Mouse (Mus musculus): Measurements from ENCODE around the gene Phactr3. TPM values are rescaled to one million over a fixed set of nuclear protein-coding genes. Genes with fewer than 3 reads are reported as not detected.

Gene Phactr3
- total RNA-seq, 2 experiments from 2014 or later = 143 to 156 TPM

- no peak for DNase-seq (ENCODE audit: extremely low spot score in 1 of 2, low spot score in 2 of 2)
- intact Hi-C loops (cut with DNase I) = no loop called here
- Histone ChIP-seq H3K4me3 (no peak overlapping the region), H3K27ac (no peak overlapping the region)
- TF ChIP-seq CTCF (IDR thresholded peaks at IDR 0.05) = peak; percentile 28
Measured at GRCm38 (mm10) chr2:178196038-178196437, 77.3 kb downstream of the Phactr3 start.

- intact Hi-C loops (cut with DNase I) = no loop called here
- no peak for TF ChIP-seq CTCF (IDR thresholded peaks at IDR 0.05)
- no peak for DNase-seq (ENCODE audit: extremely low spot score in 1 of 2, low spot score in 2 of 2)
- Histone ChIP-seq H3K27ac (peak overlapping the region; percentile 12; the same call in 1 of the 2 replicates), H3K4me3 (no peak overlapping the region)
Measured at GRCm38 (mm10) chr2:178197542-178197941, 78.8 kb downstream of the Phactr3 start.

- Histone ChIP-seq H3K27ac (peak overlapping the region; percentile 92), H3K4me3 (no peak overlapping the region)
- intact Hi-C loops (cut with DNase I) = loop anchor here (2.0 kb wide), 1 partner anchor 52 kb away; no protein-coding TSS in a partner anchor
- DNase-seq (ENCODE audit: extremely low spot score in 1 of 2, low spot score in 2 of 2) = peak; percentile 48 to 59
- no peak for TF ChIP-seq CTCF (IDR thresholded peaks at IDR 0.05)
Measured at GRCm38 (mm10) chr2:178204455-178204854, 85.7 kb downstream of the Phactr3 start.

GRCm38 (mm10) chr2:178208186-178208600 is 89.4 kb downstream of the Phactr3 start:
- intact Hi-C loops (cut with DNase I) = no loop called here
- DNase-seq (ENCODE audit: extremely low spot score in 1 of 2, low spot score in 2 of 2) = no peak
- TF ChIP-seq CTCF (IDR thresholded peaks at IDR 0.05) = no peak
- Histone ChIP-seq H3K27ac (peak overlapping the region; percentile 78), H3K4me3 (no peak overlapping the region)

- intact Hi-C loops (cut with DNase I) = no loop called here
- Histone ChIP-seq H3K4me3 (no peak overlapping the region), H3K27ac (peak overlapping the region; percentile 60; the same call in 1 of the 2 replicates)
- TF ChIP-seq CTCF (IDR thresholded peaks at IDR 0.05) = no peak
- no peak for DNase-seq (ENCODE audit: extremely low spot score in 1 of 2, low spot score in 2 of 2)
Measured at GRCm38 (mm10) chr2:178213826-178214225, 95.1 kb downstream of the Phactr3 start.

GRCm38 (mm10) chr2:178214531-178214930 is 95.8 kb downstream of the Phactr3 start:
- Histone ChIP-seq H3K4me3 (no peak overlapping the region), H3K27ac (peak overlapping the region; percentile 40; the same call in 1 of the 2 replicates)
- TF ChIP-seq CTCF (IDR thresholded peaks at IDR 0.05) = no peak
- DNase-seq (ENCODE audit: extremely low spot score in 1 of 2, low spot score in 2 of 2) = no peak
- intact Hi-C loops (cut with DNase I) = no loop called here

GRCm38 (mm10) chr2:178218461-178218860 is 99.7 kb downstream of the Phactr3 start:
- no peak overlapping the region for H3K4me3 ChIP-seq
- DNase-seq (ENCODE audit: extremely low spot score in 1 of 2, low spot score in 2 of 2) = no peak
- intact Hi-C loops (cut with DNase I) = loop anchor here (5.0 kb wide), 1 partner anchor 44 kb away; no protein-coding TSS in a partner anchor
- H3K27ac ChIP-seq = peak overlapping the region; percentile 33
- TF ChIP-seq CTCF (IDR thresholded peaks at IDR 0.05) = no peak

GRCm38 (mm10) chr2:178219454-178220147 is 100.8 kb downstream of the Phactr3 start:
- intact Hi-C loops (cut with DNase I) = loop anchor here (5.0 kb wide), 1 partner anchor 43 kb away; no protein-coding TSS in a partner anchor
- Histone ChIP-seq H3K4me3 (no peak overlapping the region), H3K27ac (peak overlapping the region; percentile 76)
- no peak for TF ChIP-seq CTCF (IDR thresholded peaks at IDR 0.05)
- DNase-seq (ENCODE audit: extremely low spot score in 1 of 2, low spot score in 2 of 2) = no peak

- TF ChIP-seq CTCF (IDR thresholded peaks at IDR 0.05) = no peak
- intact Hi-C loops (cut with DNase I) = no loop called here
- peak overlapping the region; percentile 76 for H3K27ac ChIP-seq
- no peak for DNase-seq (ENCODE audit: extremely low spot score in 1 of 2, low spot score in 2 of 2)
- H3K4me3 ChIP-seq = no peak overlapping the region
Measured at GRCm38 (mm10) chr2:178220148-178220717, 101.5 kb downstream of the Phactr3 start.

GRCm38 (mm10) chr2:178221003-178221402 is 102.2 kb downstream of the Phactr3 start:
- peak overlapping the region; percentile 76; the same call in 1 of the 2 replicates for H3K27ac ChIP-seq
- no peak overlapping the region for H3K4me3 ChIP-seq
- no peak for TF ChIP-seq CTCF (IDR thresholded peaks at IDR 0.05)
- intact Hi-C loops (cut with DNase I) = no loop called here
- DNase-seq (ENCODE audit: extremely low spot score in 1 of 2, low spot score in 2 of 2) = no peak

- no peak overlapping the region; the same call in 1 of the 2 replicates for H3K27ac ChIP-seq
- H3K4me3 ChIP-seq = no peak overlapping the region
- intact Hi-C loops (cut with DNase I) = no loop called here
- no peak for TF ChIP-seq CTCF (IDR thresholded peaks at IDR 0.05)
- DNase-seq (ENCODE audit: extremely low spot score in 1 of 2, low spot score in 2 of 2) = no peak
Measured at GRCm38 (mm10) chr2:178229231-178229630, 110.5 kb downstream of the Phactr3 start.

GRCm38 (mm10) chr2:178233487-178233886 is 114.7 kb downstream of the Phactr3 start:
- Histone ChIP-seq H3K27ac (no peak overlapping the region), H3K4me3 (no peak overlapping the region)
- intact Hi-C loops (cut with DNase I) = no loop called here
- no peak for DNase-seq (ENCODE audit: extremely low spot score in 1 of 2, low spot score in 2 of 2)
- TF ChIP-seq CTCF (IDR thresholded peaks at IDR 0.05) = peak; percentile 50

Data from left cerebral cortex, adult 2 months (tissue).